Mouse (Mus musculus): ENCODE measurements around the gene Tsr2. TPM values are rescaled to one million over a fixed set of nuclear protein-coding genes. Genes with fewer than 3 reads are reported as not detected.

The Tsr2 gene
- polyA plus RNA-seq (2017; shearing (Covaris generic)): 22.2 TPM

GRCm38 (mm10) chrX:151096171-151097058 lies at the start of gene Tsr2:
Gene Tsr2, minus strand, starts transcription at chrX:151096543.

DNA sequence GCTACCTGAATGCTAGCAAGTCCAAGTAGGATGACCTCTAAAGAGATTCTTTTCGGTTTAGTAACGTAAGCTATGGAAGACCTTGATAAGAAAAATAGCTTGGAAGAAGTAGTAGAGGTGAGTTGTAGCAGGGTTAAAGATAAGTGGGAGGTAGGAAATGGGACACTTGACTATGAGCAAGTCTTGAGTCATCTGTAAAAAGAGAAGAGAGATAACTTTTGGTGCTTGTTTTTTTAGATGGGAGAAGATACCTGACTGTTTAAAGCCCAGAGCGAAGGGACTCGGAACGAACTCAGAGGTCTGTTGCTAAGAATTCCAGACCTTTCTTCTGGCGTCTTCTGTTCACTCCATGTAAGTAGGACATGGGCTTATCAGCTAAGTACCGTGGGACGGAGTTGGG lies 50.5 kb downstream of the Tsr2 start, which contains the start of gene Fgd1:
TSS of gene Fgd1 (plus strand) at position 301 of the 400 bp plus-strand sequence.

Other genes with a start within 250 kb of the Tsr2 start
- gene Gnl3l, start 79.2 kb downstream of the Tsr2 start, polyA plus RNA-seq (2017; shearing (Covaris generic)): 30.8 TPM
- 0.18 TPM for gene Fgd1, start 50.4 kb downstream of the Tsr2 start, polyA plus RNA-seq (2017; shearing (Covaris generic))
- gene Wnk3, start 101.5 kb upstream of the Tsr2 start, polyA plus RNA-seq (2017; shearing (Covaris generic)): 0.20 TPM
- gene Fam120c, start 247.6 kb upstream of the Tsr2 start, polyA plus RNA-seq (2017; shearing (Covaris generic)): 3.1 TPM